Mouse (Mus musculus): ENCODE data around the gene Kif3b. TPM values are rescaled to one million over a fixed set of nuclear protein-coding genes. Genes with fewer than 3 reads are reported as not detected.
"Not testable (repeated sequence)": the region's sequence is repeated elsewhere in the genome, so short reads cannot be mapped to it uniquely, and the experiment has no call there.

Kif3b gene
- polyA plus RNA-seq, 1 experiment, result 15.7 TPM

DNA sequence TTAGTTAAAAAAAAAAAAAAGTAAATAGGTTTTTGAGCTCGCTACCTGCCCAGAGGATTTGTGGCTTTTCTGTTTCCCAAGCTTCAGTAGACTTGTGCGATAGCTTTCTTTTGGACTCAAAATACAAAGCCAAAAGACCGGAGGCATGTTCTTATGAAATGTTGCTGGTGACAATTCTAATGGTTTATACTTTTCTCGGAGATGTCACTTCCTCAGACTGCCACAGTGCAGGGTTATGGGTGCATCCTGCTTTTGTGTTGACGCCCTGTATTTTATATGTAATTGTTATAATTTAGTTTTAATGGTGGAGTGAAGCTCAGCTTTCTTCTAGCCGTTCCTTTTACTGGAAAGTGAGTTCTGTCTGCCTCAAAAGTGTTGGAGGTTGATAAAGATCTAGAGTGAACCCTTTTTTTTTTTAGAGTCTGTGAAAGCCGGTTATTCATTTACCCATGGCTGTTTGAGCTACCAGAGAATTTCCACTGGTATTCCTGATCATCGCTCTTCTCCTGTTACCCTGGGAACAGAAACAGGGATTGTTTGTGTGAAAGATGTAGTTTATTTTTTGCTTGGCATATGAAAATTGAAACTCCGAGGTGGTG lies 56.1 kb downstream of the Kif3b start:
- H3K27me3 ChIP-seq (ENCODE audit: control insufficient read depth, insufficient read depth, low read length), result no peaks in the 10 kb centered on the region
- H3K4me3 ChIP-seq (ENCODE audit: control insufficient read depth, insufficient read depth, low read length), result no peak overlapping the region
- no peak for DNase-seq
- peaks cover 2% of the 10 kb centered on the region for H3K4me1 ChIP-seq (replicated peaks; ENCODE audit: control insufficient read depth, insufficient read depth, low read length)
- H3K27ac ChIP-seq (ENCODE audit: control insufficient read depth, insufficient read depth, low read length), result no peak overlapping the region; the same call in 1 of the 2 replicates
- H3K36me3 ChIP-seq (ENCODE audit: control insufficient read depth, insufficient read depth, low read length), result peaks cover 3% of the 10 kb centered on the region
- no peak for TF ChIP-seq POLR2A (IDR thresholded peaks at IDR 0.05; ENCODE audit: control insufficient read depth, extremely low read depth, insufficient read depth, low read length, poor library complexity)
- no peak for TF ChIP-seq CTCF (IDR thresholded peaks at IDR 0.05; ENCODE audit: borderline replicate concordance, control insufficient read depth, extremely low read depth, insufficient read depth, low read length, poor library complexity)
- WGBS, result 2% methylated on average over 9 of the region's 9 CpGs

DNA sequence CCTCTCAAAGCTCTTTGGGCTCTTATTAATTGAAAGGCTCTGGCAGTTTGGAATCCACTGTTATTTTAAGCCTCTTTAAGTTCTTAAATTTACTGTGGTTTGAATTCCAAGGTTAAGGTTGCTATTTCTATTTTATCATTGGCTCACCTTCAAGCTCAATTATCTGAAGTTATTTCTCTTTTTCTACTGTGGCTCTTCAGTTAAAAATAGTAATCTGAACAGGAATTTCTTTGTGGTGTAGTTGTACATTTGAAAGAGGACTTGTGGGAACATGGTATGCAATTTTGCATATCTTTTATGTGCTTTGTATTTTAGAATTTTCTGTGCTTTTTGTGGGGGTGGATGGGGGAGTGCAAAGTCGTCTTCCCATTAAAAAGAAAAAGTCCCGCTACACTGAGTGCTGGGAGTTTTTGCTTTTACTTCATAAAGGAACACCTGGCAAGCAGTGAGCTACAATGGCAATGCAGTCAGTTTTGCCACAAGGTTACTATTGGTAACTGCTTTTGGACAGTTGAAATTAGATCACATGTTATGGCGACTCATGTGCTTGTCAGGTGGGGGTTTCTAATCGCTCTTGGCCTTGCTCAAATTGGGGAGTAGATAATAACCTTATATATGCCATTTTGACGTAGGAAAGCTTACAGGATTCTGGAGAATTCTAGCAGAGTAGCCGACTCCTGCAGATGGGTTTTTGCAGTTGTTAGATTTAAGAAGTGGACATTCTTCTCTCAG lies 57.1 kb downstream of the Kif3b start:
- no peak for DNase-seq
- Histone ChIP-seq H3K36me3 (ENCODE audit: control insufficient read depth, insufficient read depth, low read length) (peaks cover 13% of the 10 kb centered on the region), H3K27me3 (ENCODE audit: control insufficient read depth, insufficient read depth, low read length) (no peaks in the 10 kb centered on the region), H3K4me1 (replicated peaks; ENCODE audit: control insufficient read depth, insufficient read depth, low read length) (peaks cover 2% of the 10 kb centered on the region), H3K27ac (ENCODE audit: control insufficient read depth, insufficient read depth, low read length) (no peak overlapping the region), H3K4me3 (ENCODE audit: control insufficient read depth, insufficient read depth, low read length) (no peak overlapping the region)
- TF ChIP-seq POLR2A (IDR thresholded peaks at IDR 0.05; ENCODE audit: control insufficient read depth, extremely low read depth, insufficient read depth, low read length, poor library complexity), result no peak
- TF ChIP-seq CTCF (IDR thresholded peaks at IDR 0.05; ENCODE audit: borderline replicate concordance, control insufficient read depth, extremely low read depth, insufficient read depth, low read length, poor library complexity), result no peak
- 32% methylated on average over 6 of the region's 6 CpGs for WGBS

DNA sequence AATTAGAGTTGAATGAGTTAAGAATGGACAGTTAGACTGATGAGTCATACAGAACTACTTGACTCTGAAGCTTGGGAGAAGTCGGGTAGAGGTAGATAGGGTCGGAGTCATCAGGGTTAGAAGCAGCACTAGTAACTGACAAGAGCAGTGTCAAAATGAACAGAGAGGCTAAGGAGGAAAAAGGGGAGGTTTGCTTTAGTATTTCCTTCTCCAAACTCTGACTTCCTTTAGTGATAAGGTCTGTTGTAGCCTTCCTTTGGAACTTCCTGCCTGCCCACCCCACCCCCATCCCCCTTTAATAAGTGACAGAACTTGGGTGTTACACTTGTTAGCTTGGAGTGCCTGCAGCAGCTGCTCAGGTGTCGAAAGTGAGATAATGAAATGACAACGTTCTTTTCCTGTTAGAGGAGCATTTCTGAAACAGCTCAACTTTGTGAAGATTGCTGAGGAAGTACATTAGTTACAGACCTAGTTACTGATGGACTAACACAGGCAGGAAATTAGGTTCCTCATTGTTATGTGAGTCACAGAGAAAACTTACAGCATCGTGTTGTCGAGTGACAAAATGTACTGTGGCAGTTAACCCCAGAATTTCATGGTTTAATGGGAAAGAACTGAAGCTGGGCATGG lies 59.5 kb downstream of the Kif3b start:
- Histone ChIP-seq H3K4me1 (replicated peaks; ENCODE audit: control insufficient read depth, insufficient read depth, low read length) (peaks cover 2% of the 10 kb centered on the region), H3K27me3 (ENCODE audit: control insufficient read depth, insufficient read depth, low read length) (no peaks in the 10 kb centered on the region), H3K27ac (ENCODE audit: control insufficient read depth, insufficient read depth, low read length) (peak overlapping the region; percentile 56), H3K36me3 (ENCODE audit: control insufficient read depth, insufficient read depth, low read length) (peaks cover 31% of the 10 kb centered on the region), H3K4me3 (ENCODE audit: control insufficient read depth, insufficient read depth, low read length) (no peak overlapping the region)
- 3% methylated on average over 6 of the region's 6 CpGs for WGBS
- TF ChIP-seq CTCF (IDR thresholded peaks at IDR 0.05; ENCODE audit: borderline replicate concordance, control insufficient read depth, extremely low read depth, insufficient read depth, low read length, poor library complexity), result no peak
- TF ChIP-seq POLR2A (IDR thresholded peaks at IDR 0.05; ENCODE audit: control insufficient read depth, extremely low read depth, insufficient read depth, low read length, poor library complexity), result no peak
- DNase-seq, result no peak

DNA sequence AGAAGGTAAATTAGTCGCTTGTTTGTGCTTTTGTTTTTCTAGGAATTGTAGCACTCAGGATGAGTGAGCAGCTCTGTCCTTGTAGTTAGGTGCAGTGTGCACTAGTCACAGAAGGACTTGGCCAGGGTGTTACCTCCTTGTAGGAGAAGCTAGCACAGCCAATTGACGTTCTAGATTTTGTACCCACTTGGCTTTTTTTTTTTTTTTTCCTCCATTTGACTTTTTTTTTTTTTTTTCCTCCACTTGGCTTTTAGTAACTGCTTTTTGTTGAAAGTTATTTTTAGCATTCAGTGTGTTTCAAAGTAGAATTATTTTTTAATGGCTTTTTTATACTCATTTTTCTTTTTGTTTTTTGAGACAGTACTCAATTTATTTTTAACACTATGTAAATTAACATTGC lies 63.4 kb downstream of the Kif3b start:
- 97% methylated on average over 2 of the region's 2 CpGs for WGBS
- no peak for DNase-seq
- Histone ChIP-seq H3K36me3 (ENCODE audit: control insufficient read depth, insufficient read depth, low read length) (peaks cover 66% of the 10 kb centered on the region), H3K27me3 (ENCODE audit: control insufficient read depth, insufficient read depth, low read length) (no peaks in the 10 kb centered on the region), H3K4me1 (replicated peaks; ENCODE audit: control insufficient read depth, insufficient read depth, low read length) (peaks cover 2% of the 10 kb centered on the region), H3K4me3 (ENCODE audit: control insufficient read depth, insufficient read depth, low read length) (no peak overlapping the region), H3K27ac (ENCODE audit: control insufficient read depth, insufficient read depth, low read length) (no peak overlapping the region)
- TF ChIP-seq CTCF (IDR thresholded peaks at IDR 0.05; ENCODE audit: borderline replicate concordance, control insufficient read depth, extremely low read depth, insufficient read depth, low read length, poor library complexity) (no peak), POLR2A (IDR thresholded peaks at IDR 0.05; ENCODE audit: control insufficient read depth, extremely low read depth, insufficient read depth, low read length, poor library complexity) (no peak)

DNA sequence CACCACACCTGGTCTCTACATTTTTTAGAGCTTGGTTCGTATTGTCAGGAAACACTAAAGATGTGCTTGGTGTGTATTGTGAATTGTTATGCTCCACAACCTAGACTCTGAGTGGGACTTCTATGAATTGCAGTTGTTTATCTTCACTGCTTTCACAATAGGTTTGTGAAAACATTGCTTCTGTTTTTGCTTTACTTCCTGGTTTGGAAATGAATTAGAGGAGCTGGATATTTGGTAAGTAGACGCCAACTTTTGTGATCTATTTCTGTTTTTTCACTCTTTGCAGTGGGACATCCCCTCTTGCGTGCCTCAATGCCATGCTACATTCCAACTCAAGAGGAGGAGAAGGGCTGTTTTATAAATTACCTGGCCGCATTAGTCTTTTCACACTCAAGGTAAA lies 65.6 kb downstream of the Kif3b start:
- no peak overlapping the region for H3K4me3 ChIP-seq (ENCODE audit: control insufficient read depth, insufficient read depth, low read length)
- H3K27ac ChIP-seq (ENCODE audit: control insufficient read depth, insufficient read depth, low read length), result no peak overlapping the region
- no peak for TF ChIP-seq CTCF (IDR thresholded peaks at IDR 0.05; ENCODE audit: borderline replicate concordance, control insufficient read depth, extremely low read depth, insufficient read depth, low read length, poor library complexity)
- no peak for TF ChIP-seq POLR2A (IDR thresholded peaks at IDR 0.05; ENCODE audit: control insufficient read depth, extremely low read depth, insufficient read depth, low read length, poor library complexity)
- peaks cover 66% of the 10 kb centered on the region for H3K36me3 ChIP-seq (ENCODE audit: control insufficient read depth, insufficient read depth, low read length)
- H3K4me1 ChIP-seq (replicated peaks; ENCODE audit: control insufficient read depth, insufficient read depth, low read length), result no peaks in the 10 kb centered on the region
- no peak for DNase-seq
- WGBS, result 92% methylated on average over 4 of the region's 4 CpGs
- no peaks in the 10 kb centered on the region for H3K27me3 ChIP-seq (ENCODE audit: control insufficient read depth, insufficient read depth, low read length)

DNA sequence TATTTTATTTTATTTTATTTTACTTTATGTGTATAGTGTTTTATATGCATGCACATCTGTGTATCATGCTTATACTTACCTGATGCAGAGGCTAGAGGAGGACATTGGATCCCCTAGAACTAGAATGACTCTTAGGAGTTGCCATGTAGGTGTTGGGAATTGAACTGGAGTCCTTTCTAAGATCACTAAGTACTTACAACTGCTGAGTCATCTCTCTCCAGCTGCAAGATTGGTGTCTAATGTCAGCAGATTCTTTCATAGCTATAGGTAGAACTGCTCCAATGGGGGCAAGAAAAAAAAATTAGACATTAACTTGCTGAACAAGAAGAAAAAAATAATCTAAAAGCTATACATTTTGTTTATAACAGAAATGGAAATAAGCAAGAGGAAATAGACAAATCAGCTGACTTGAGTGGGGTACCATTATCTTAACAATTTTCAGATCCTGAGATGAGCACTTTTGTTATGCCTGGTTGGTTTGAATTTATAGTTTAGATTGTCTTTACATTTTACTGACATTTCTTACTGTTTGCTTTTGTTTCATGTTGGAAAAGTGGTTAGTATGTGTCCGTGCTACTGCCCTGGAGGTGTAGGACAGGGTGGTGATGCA lies 70.0 kb downstream of the Kif3b start:
- WGBS, result 96% methylated on average over 1 of the region's 1 CpGs
- DNase-seq, result no peak
- H3K4me3 ChIP-seq (ENCODE audit: control insufficient read depth, insufficient read depth, low read length), result no peak overlapping the region
- no peaks in the 10 kb centered on the region for H3K4me1 ChIP-seq (replicated peaks; ENCODE audit: control insufficient read depth, insufficient read depth, low read length)
- peaks cover 52% of the 10 kb centered on the region for H3K36me3 ChIP-seq (ENCODE audit: control insufficient read depth, insufficient read depth, low read length)
- no peaks in the 10 kb centered on the region for H3K27me3 ChIP-seq (ENCODE audit: control insufficient read depth, insufficient read depth, low read length)
- TF ChIP-seq CTCF (IDR thresholded peaks at IDR 0.05; ENCODE audit: borderline replicate concordance, control insufficient read depth, extremely low read depth, insufficient read depth, low read length, poor library complexity), result no peak
- H3K27ac ChIP-seq (ENCODE audit: control insufficient read depth, insufficient read depth, low read length), result no peak overlapping the region

DNA sequence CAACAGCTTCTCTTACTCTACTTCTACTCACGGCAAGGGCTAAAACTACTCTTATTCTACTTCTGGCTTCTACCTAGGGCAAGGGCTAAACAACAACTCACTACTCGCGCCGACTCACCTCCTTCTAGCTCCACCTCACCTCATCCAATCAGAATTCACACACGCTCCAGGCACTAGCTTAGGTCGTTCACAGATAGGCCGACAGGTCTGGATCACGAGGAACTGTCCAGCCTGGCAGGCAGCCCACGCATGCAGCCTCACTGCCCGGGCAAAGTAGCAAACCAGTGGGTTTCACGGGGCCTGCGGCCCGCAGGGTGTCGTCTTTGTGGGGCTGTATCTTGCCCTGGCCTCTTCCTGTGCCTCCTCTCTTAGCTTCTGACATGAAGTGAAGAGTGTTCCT lies 73.3 kb downstream of the Kif3b start:
- not testable (repeated sequence) for H3K27ac ChIP-seq (ENCODE audit: control insufficient read depth, insufficient read depth, low read length); H3K27me3 ChIP-seq (ENCODE audit: control insufficient read depth, insufficient read depth, low read length); H3K4me1 ChIP-seq (replicated peaks; ENCODE audit: control insufficient read depth, insufficient read depth, low read length); H3K4me3 ChIP-seq (ENCODE audit: control insufficient read depth, insufficient read depth, low read length); DNase-seq
- 97% methylated on average over 14 of the region's 14 CpGs for WGBS
- H3K36me3 ChIP-seq (ENCODE audit: control insufficient read depth, insufficient read depth, low read length), result peaks cover 46% of the 10 kb centered on the region
